In the genomic region with DNA sequence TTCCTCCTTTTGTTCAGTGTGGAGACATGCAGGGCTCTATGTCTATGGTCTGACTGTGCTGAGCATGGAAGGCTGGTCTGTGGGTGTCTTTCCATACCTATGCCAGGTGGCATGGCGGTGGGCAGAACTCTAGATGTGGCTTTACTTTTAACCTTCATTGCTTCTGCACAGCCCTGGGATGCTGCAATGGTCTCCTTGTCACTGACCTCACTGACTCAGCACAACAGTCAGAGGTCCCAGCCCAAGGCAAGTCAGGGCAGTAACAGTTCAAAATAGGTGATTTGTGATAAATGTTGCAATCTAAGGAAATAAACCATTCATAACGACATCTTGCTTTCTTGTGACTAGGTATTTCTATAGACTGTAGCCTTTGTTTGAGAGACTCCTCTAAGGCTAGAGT, we compare ENCODE assay signal across 35 mouse cellular contexts. TPM values are rescaled to one million over a fixed set of nuclear protein-coding genes. Genes with fewer than 3 reads are reported as not detected.
"Had no signal": no experiment of that assay in that cellular context is flagged by ENCODE, and none has a peak within 500 bp of the region (broad histone marks: within the 10 kb centered on the region; RNA-seq: fewer than 3 reads in every experiment).

No protein-coding gene starts in this region.

- DNase-seq: gastrocnemius, postnatal 14 days; heart, adult 2 months; heart, postnatal 4 days; kidney, adult 18-20 months; kidney, adult 8-10 months; kidney, postnatal 10 days; kidney, postnatal 36 days; layer of hippocampus, adult 9-11 months; layer of hippocampus, postnatal 36 days; left cerebral cortex, postnatal 4 days; lung, adult 18-20 months had no signal

RNA-seq across cellular contexts. Expression of gene Art2b, which starts 21.3 kb away (rescaled TPM):
- total RNA-seq: gastrocnemius, adult 8-10 months; gastrocnemius, postnatal 14 days; gastrocnemius, postnatal 4 days; granulocyte monocyte progenitor cell, adult 5-6 weeks; heart, postnatal 25 days; heart, postnatal 4 days; layer of hippocampus, adult 18-20 months; layer of hippocampus, adult 8-10 months; layer of hippocampus, postnatal 14 days; layer of hippocampus, postnatal 36 days; left cerebral cortex, adult 18-20 months; left cerebral cortex, adult 8-10 months; left cerebral cortex, postnatal 10 days; left cerebral cortex, postnatal 25 days; left cerebral cortex, postnatal 4 days had no signal
- polyA plus RNA-seq: heart, embryonic 11.5 days; heart, embryonic 13.5 days; heart, embryonic 15.5 days; heart, postnatal 0 days; hindbrain, embryonic 10.5 days; hindbrain, embryonic 12.5 days; hindbrain, embryonic 14.5 days; hindbrain, embryonic 16.5 days; kidney, embryonic 14.5 days; kidney, embryonic 16.5 days; limb, embryonic 11.5 days; limb, embryonic 13.5 days; limb, embryonic 15.5 days had no signal
